Mouse (Mus musculus) C2C12 (cell line): ENCODE measurements around the gene Bcl11b.

Experiments used
- CEBPB ChIP-seq: IDR thresholded peaks from one replicate; pipeline ENCODE4 v1.6.1; 2011; ENCODE audit warnings: low read depth, mild to moderate bottlenecking, control low read depth, moderate library complexity
- CTCF ChIP-seq: IDR thresholded peaks from one replicate; pipeline ENCODE4 v1.5.1; 2011; ENCODE audit not compliant: control insufficient read depth, insufficient read depth, insufficient read length
- MYOG ChIP-seq: IDR thresholded peaks from one replicate; pipeline ENCODE4 v1.6.1; 2011; ENCODE audit not compliant: control insufficient read depth, insufficient read length; ENCODE audit errors: extremely low read depth

DNA sequence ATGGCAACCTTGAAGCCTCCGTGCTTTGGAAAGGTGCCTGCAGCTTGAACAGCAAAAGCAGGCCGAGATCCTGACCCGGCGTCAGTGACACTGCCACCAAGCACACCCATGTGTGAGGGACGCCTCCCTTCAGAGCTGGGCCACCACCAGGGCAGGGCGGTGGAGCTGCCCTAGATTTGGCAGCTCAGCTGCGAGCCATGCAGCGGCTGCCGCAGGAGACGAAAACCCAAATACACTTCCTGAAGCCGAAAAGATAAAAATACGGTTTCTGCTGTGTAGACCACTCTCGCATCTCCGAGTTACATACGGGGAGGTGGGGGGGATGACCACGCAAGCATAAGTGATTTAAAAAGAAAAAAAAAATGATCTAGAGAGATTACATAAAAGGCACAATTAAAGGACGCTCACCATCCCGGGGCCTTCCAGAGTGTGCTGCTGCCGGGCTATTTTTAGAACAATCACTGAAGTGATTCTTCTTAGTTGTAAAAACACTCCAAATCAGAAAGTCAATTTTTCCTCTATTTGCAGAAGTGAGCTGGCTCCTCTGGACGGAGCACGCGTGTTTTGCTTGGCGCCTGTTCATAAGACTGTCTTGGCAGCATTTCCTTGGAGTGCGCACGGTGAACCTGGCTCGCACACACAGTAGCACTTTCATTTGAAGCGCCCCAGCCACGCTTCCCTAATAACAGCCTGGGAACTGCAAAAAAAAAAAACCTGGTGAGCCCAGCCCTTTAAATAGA, 72.6 kb downstream of the Bcl11b start:
- TF ChIP-seq CEBPB (no peak), CTCF (no peak), MYOG (no peak)
